Mouse (Mus musculus) urinary bladder, adult 2 months (tissue): ENCODE results near the gene Kbtbd3. TPM values are rescaled to one million over a fixed set of nuclear protein-coding genes. Genes with fewer than 3 reads are reported as not detected.

ENCODE experiments used
- polyA plus RNA-seq: library from polyadenylated mRNA; depleted of rRNA; stranded (reverse); fragments of >200 nt; gene quantifications from 2 replicates; pipeline ENCODE4 v1.2.3, GENCODE M21; 2012; rRNA removed

The Kbtbd3 gene
- polyA plus RNA-seq, 1 experiment: 5.0 TPM

Other genes starting within 250 kb of the Kbtbd3 start
- gene Aasdhppt, start 362 bp upstream of the Kbtbd3 start, polyA plus RNA-seq: 8.8 and 10.1 TPM in 2 replicates
- gene Msantd4, start 66.7 kb downstream of the Kbtbd3 start, polyA plus RNA-seq: 31.1 and 34.9 TPM in 2 replicates